Mouse (Mus musculus) kidney, postnatal 10 days (tissue): ENCODE data around the gene Il33.

Experiments
- DNase-seq: peaks from one replicate; pipeline ENCODE4 v3.0.0; 2021; ENCODE audit warnings: mixed read lengths

The Il33 gene

GRCm38 (mm10) chr19:29924638-29925258 is at the start of gene Il33:
Gene Il33, plus strand, starts transcription at chr19:29925114.
- DNase-seq = peak; percentile 85

- no peak for DNase-seq
Measured at GRCm38 (mm10) chr19:29877422-29878291, 47.3 kb upstream of the Il33 start.

- DNase-seq = peak; percentile 19
Measured at GRCm38 (mm10) chr19:29878896-29879504, 45.9 kb upstream of the Il33 start.

- no peak for DNase-seq
Measured at GRCm38 (mm10) chr19:29880918-29881317, 44.0 kb upstream of the Il33 start.

GRCm38 (mm10) chr19:29882696-29883095 is 42.2 kb upstream of the Il33 start:
- peak; percentile 37 for DNase-seq

- DNase-seq = no peak
Measured at GRCm38 (mm10) chr19:29885548-29885947, 39.4 kb upstream of the Il33 start.

- no peak for DNase-seq
Measured at GRCm38 (mm10) chr19:29887476-29887875, 37.4 kb upstream of the Il33 start.

- DNase-seq = no peak
Measured at GRCm38 (mm10) chr19:29888946-29889345, 36.0 kb upstream of the Il33 start.

GRCm38 (mm10) chr19:29891981-29892380 is 32.9 kb upstream of the Il33 start:
- no peak for DNase-seq

- no peak for DNase-seq
Measured at GRCm38 (mm10) chr19:29892786-29893185, 32.1 kb upstream of the Il33 start.

- no peak for DNase-seq
Measured at GRCm38 (mm10) chr19:29893718-29894273, 31.1 kb upstream of the Il33 start.

- no peak for DNase-seq
Measured at GRCm38 (mm10) chr19:29894381-29894780, 30.5 kb upstream of the Il33 start.

- no peak for DNase-seq
Measured at GRCm38 (mm10) chr19:29895047-29895446, 29.9 kb upstream of the Il33 start.

- no peak for DNase-seq
Measured at GRCm38 (mm10) chr19:29900318-29900717, 24.6 kb upstream of the Il33 start.

GRCm38 (mm10) chr19:29902343-29903070 is 22.4 kb upstream of the Il33 start:
- no peak for DNase-seq

GRCm38 (mm10) chr19:29905896-29906295 is 19.0 kb upstream of the Il33 start:
- no peak for DNase-seq

GRCm38 (mm10) chr19:29909166-29909565 is 15.7 kb upstream of the Il33 start:
- no peak for DNase-seq

GRCm38 (mm10) chr19:29911919-29912318 is 13.0 kb upstream of the Il33 start:
- DNase-seq = no peak

GRCm38 (mm10) chr19:29917421-29917820 is 7.5 kb upstream of the Il33 start:
- no peak for DNase-seq

- peak; percentile 58 for DNase-seq
Measured at GRCm38 (mm10) chr19:29926101-29926755, 1.3 kb downstream of the Il33 start.

GRCm38 (mm10) chr19:29930296-29930695 is 5.4 kb downstream of the Il33 start:
- DNase-seq = peak; percentile 51

GRCm38 (mm10) chr19:29937445-29937844 is 12.5 kb downstream of the Il33 start:
- peak; percentile 17 for DNase-seq
